Mouse (Mus musculus) small intestine, adult 2 months (tissue): ENCODE results near the gene Abcg8.

Source experiments
- CTCF ChIP-seq: fragments of 200-500 bp; IDR thresholded peaks from 2 replicates; pipeline ENCODE4 v1.5.1; 2012; ENCODE audit warnings: low read depth, mild to moderate bottlenecking, control low read depth, inconsistent platforms, low read length, moderate library complexity, mixed read lengths; ENCODE audit not compliant: insufficient replicate concordance, insufficient read length; ENCODE audit errors: extremely low read depth
- POLR2A ChIP-seq: fragments of 200-500 bp; IDR thresholded peaks from 2 replicates; pipeline ENCODE4 v1.6.1; 2012; ENCODE audit warnings: low read depth, mild to moderate bottlenecking, control low read depth, inconsistent platforms, low read length, moderate library complexity

DNA sequence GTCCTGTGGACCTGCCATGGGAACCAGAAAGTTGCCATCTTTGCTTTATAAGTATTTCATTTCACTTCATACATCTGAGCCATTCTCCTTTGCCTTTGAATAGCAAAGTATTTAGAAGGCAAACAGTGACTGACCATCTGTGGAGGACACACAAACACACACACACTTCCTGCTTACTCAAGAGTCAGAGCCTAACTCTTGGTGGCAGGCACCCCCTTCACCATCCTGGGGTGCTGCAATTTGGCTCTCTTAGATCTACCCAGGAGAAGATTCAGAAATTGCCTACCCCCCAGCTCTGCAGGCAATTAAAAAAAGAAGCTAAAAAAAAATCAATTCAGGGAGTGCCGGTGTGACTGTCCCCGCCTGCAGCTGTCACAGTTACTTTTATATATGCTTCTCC, 29.6 kb upstream of the Abcg8 start:
- TF ChIP-seq POLR2A (no peak), CTCF (no peak)
